Mouse (Mus musculus) layer of hippocampus, adult 9-11 months (tissue): ENCODE data around the gene Epn2.

Experiments used
- DNase-seq: peaks from one replicate; pipeline ENCODE4 v3.0.0; 2022

The Epn2 gene

GRCm38 (mm10) chr11:61578983-61579877 is at the start of gene Epn2:
Gene Epn2 (minus strand): TSS chr11:61579687.
- DNase-seq, result peak; percentile 66

- DNase-seq, result no peak
These were observed 47.0 kb upstream of the Epn2 start for GRCm38 (mm10) chr11:61626509-61626908.

GRCm38 (mm10) chr11:61625136-61625535 is 45.6 kb upstream of the Epn2 start:
- peak; percentile 56 for DNase-seq

- DNase-seq, result no peak
These were observed 41.3 kb upstream of the Epn2 start for GRCm38 (mm10) chr11:61620762-61621161.

GRCm38 (mm10) chr11:61620254-61620670 is 40.8 kb upstream of the Epn2 start:
- peak; percentile 84 for DNase-seq

GRCm38 (mm10) chr11:61619791-61620241 is 40.3 kb upstream of the Epn2 start:
- peak; percentile 55 for DNase-seq

GRCm38 (mm10) chr11:61619356-61619755 is 39.9 kb upstream of the Epn2 start:
- no peak for DNase-seq

- DNase-seq, result no peak
These were observed 39.1 kb upstream of the Epn2 start for GRCm38 (mm10) chr11:61618571-61618970.

- DNase-seq, result no peak
These were observed 38.6 kb upstream of the Epn2 start for GRCm38 (mm10) chr11:61618131-61618530.

- DNase-seq, result no peak
These were observed 37.9 kb upstream of the Epn2 start for GRCm38 (mm10) chr11:61617293-61617975.

- no peak for DNase-seq
These were observed 37.2 kb upstream of the Epn2 start for GRCm38 (mm10) chr11:61616523-61617292.

- no peak for DNase-seq
These were observed 36.4 kb upstream of the Epn2 start for GRCm38 (mm10) chr11:61615686-61616522.

- DNase-seq, result no peak
These were observed 34.9 kb upstream of the Epn2 start for GRCm38 (mm10) chr11:61614401-61614800.

GRCm38 (mm10) chr11:61612116-61612635 is 32.7 kb upstream of the Epn2 start:
- DNase-seq, result no peak

GRCm38 (mm10) chr11:61611197-61611596 is 31.7 kb upstream of the Epn2 start:
- no peak for DNase-seq

- DNase-seq, result no peak
These were observed 28.6 kb upstream of the Epn2 start for GRCm38 (mm10) chr11:61608072-61608471.

GRCm38 (mm10) chr11:61602705-61603104 is 23.2 kb upstream of the Epn2 start:
- no peak for DNase-seq

GRCm38 (mm10) chr11:61601465-61601864 is 22.0 kb upstream of the Epn2 start:
- no peak for DNase-seq

- no peak for DNase-seq
These were observed 18.9 kb upstream of the Epn2 start for GRCm38 (mm10) chr11:61598367-61598766.

- DNase-seq, result no peak
These were observed 18.0 kb upstream of the Epn2 start for GRCm38 (mm10) chr11:61597471-61597870.

- DNase-seq, result no peak
These were observed 13.6 kb upstream of the Epn2 start for GRCm38 (mm10) chr11:61593069-61593468.

GRCm38 (mm10) chr11:61592061-61592460 is 12.6 kb upstream of the Epn2 start:
- peak; percentile 37 for DNase-seq
